Mouse (Mus musculus) heart, embryonic 14.5 days (tissue): ENCODE data around the gene Rpa1. TPM values are rescaled to one million over a fixed set of nuclear protein-coding genes. Genes with fewer than 3 reads are reported as not detected.

Experiments used
- ATAC-seq: fragments of 200-750 bp; cut with Nextera tagmentation; 2 replicates; pipeline ENCODE4 v1.8.0; 2017; ENCODE audit warnings: low read depth, moderate TSS enrichment; ENCODE audit not compliant: insufficient number of reproducible peaks, insufficient read depth, low FRiP score
- H3K27ac ChIP-seq, 2 experiments: fragments of 200-500 bp in 1 of 2; fragments of 300-500 bp in 1 of 2; sonication (generic) in 1 of 2; replicated peaks in 1 of 2; 2 replicates each; pipeline ENCODE4 v1.5.1; 2012 to 2014; ENCODE audit warnings: low read depth in 2 of 2, low read length in 2 of 2, control low read depth in 1 of 2, mild to moderate bottlenecking in 1 of 2, mixed read lengths in 1 of 2; ENCODE audit not compliant: control insufficient read depth in 1 of 2, insufficient read depth in 1 of 2
- H3K27me3 ChIP-seq: fragments of 300-500 bp; sonication (generic); 2 replicates; pipeline ENCODE4 v1.6.1; 2014; ENCODE audit warnings: mild to moderate bottlenecking, low read length, control low read depth; ENCODE audit not compliant: control insufficient read depth, insufficient read depth
- H3K36me3 ChIP-seq: fragments of 300-500 bp; sonication (generic); 2 replicates; pipeline ENCODE4 v1.6.1; 2014; ENCODE audit warnings: mild to moderate bottlenecking, control low read depth, low read length, mixed read lengths; ENCODE audit not compliant: control insufficient read depth, insufficient read depth
- H3K4me1 ChIP-seq, 2 experiments: fragments of 200-500 bp in 1 of 2; fragments of 300-500 bp in 1 of 2; sonication (generic) in 1 of 2; 2 replicates each; pipeline ENCODE4 v1.6.1; 2012 to 2014; ENCODE audit warnings: low read length in 2 of 2, control low read depth in 1 of 2, mixed read lengths in 1 of 2; ENCODE audit not compliant: control insufficient read depth in 2 of 2, insufficient read depth in 2 of 2
- H3K4me2 ChIP-seq: fragments of 300-500 bp; sonication (generic); 2 replicates; pipeline ENCODE4 v1.6.1; 2014; ENCODE audit warnings: mild to moderate bottlenecking, low read length
- H3K4me3 ChIP-seq, 2 experiments: fragments of 200-500 bp in 1 of 2; fragments of 300-500 bp in 1 of 2; sonication (generic) in 1 of 2; 2 replicates each; pipeline ENCODE4 v1.5.1; 2012 to 2014; ENCODE audit warnings: low read length in 2 of 2, mild to moderate bottlenecking in 2 of 2, control low read depth in 1 of 2, low read depth in 1 of 2, moderate library complexity in 1 of 2; ENCODE audit not compliant: control insufficient read depth in 1 of 2, insufficient read depth in 1 of 2
- H3K9ac ChIP-seq: fragments of 300-500 bp; sonication (generic); 2 replicates; pipeline ENCODE4 v1.6.1; 2014; ENCODE audit warnings: mild to moderate bottlenecking, low read length
- H3K9me3 ChIP-seq: fragments of 300-500 bp; sonication (generic); 2 replicates; pipeline ENCODE4 v1.6.1; 2016; ENCODE audit warnings: low read length, control low read depth; ENCODE audit not compliant: control insufficient read depth
- WGBS: fragments of 180-500 bp; shearing (Covaris S2); extraction: QIAGEN DNeasy Blood & Tissue Kit; methylation state at CpG from one replicate; pipeline ENCODE4 v1.1.7; 2014; 5-methylcytosine and 5-hydroxymethylcytosine counted together
- polyA plus RNA-seq: library from polyadenylated mRNA; unstranded; fragments of >200 nt; fragmentation: Nextera tagmentation; extraction: Ambion mirVana; gene quantifications from 2 replicates; pipeline ENCODE4 v1.2.1, GENCODE M21; 2014

Rpa1 gene
- polyA plus RNA-seq, 1 experiment from 2014 or later, result 82.8 TPM

DNA sequence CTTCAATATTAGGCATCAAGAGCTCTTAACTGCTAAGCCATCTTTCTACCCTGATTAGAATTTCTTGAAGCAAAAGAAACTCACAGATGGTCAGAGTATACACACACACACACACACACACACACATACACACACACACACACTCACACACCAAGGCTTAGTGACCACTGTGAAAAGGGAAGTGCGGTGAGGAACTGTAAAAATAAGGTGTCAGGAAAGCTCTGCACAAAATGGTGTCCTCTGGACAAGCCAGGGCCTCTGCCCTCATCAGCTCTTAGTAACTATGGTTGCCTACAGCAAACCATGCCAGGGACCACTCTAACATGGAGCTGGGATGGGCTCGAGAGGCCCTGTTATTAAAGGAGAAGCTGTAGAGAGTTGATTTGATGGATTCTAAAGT, 23.7 kb downstream of the Rpa1 start:
- no peak overlapping the region for H3K4me3 ChIP-seq
- H3K4me1 ChIP-seq, result peaks cover 0 to 6% of the 10 kb centered on the region in 2 experiments; a peak in 1 of 4 replicates
- 96% methylated on average over 2 of the region's 2 CpGs for WGBS
- H3K9ac ChIP-seq, result no peak overlapping the region
- no peaks in the 10 kb centered on the region for H3K9me3 ChIP-seq
- H3K36me3 ChIP-seq, result peaks cover 19% of the 10 kb centered on the region
- ATAC-seq, result no peak
- no peak overlapping the region for H3K4me2 ChIP-seq
- no peak overlapping the region for H3K27ac ChIP-seq
- H3K27me3 ChIP-seq, result no peaks in the 10 kb centered on the region

DNA sequence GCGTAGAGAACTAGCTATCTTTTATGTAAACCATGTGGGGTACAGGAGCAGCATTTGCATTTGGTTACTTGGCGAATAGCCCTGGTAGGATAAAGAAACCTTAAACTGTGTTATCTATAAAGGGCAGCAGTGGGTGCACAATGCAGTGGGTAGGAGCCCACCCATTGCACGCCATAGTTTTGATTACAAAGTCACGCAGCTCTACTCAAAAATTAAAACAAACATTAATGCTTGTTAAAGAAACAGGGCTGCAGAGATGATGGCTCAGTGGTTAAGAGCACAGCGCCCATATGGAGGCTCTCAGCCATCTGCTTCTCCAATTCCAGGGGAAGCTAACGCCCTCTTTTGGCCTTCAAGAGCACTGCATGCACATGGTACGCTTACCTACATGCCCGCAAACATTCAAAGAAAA, 24.8 kb downstream of the Rpa1 start:
- no peak for ATAC-seq
- H3K27me3 ChIP-seq, result no peaks in the 10 kb centered on the region
- H3K27ac ChIP-seq, result no peak overlapping the region
- H3K9ac ChIP-seq, result no peak overlapping the region
- no peak overlapping the region for H3K4me2 ChIP-seq
- peaks cover 19% of the 10 kb centered on the region for H3K36me3 ChIP-seq
- peaks cover 0 to 6% of the 10 kb centered on the region in 2 experiments; a peak in 1 of 4 replicates for H3K4me1 ChIP-seq
- H3K9me3 ChIP-seq, result no peaks in the 10 kb centered on the region
- no peak overlapping the region for H3K4me3 ChIP-seq
- WGBS, result 81% methylated on average over 8 of the region's 8 CpGs

DNA sequence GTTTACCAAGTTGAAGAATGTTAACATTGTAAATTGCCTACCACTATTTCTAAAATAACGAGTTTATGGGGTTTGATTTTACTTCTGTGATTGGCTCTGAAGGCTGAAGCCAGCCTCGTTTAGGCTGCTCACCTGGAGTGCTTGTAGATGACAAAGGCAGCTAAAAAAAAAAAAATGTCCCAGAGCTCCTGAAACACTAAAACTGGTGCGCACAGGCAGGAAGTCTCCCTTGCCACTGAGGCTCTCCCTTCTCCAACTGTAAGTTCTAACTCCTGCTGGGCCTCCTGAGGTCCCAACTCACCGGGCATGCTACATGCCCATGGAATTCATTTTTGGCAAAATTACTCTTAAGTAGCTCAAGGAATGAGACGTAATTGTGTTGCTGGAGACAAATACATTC, 28.9 kb downstream of the Rpa1 start:
- no peak for ATAC-seq
- Histone ChIP-seq H3K9ac (no peak overlapping the region), H3K4me3 (no peak overlapping the region), H3K27ac (no peak overlapping the region), H3K4me1 (no peaks in the 10 kb centered on the region), H3K4me2 (no peak overlapping the region), H3K27me3 (no peaks in the 10 kb centered on the region), H3K9me3 (no peaks in the 10 kb centered on the region), H3K36me3 (peaks cover 40% of the 10 kb centered on the region)
- WGBS, result 72% methylated on average over 5 of the region's 5 CpGs

DNA sequence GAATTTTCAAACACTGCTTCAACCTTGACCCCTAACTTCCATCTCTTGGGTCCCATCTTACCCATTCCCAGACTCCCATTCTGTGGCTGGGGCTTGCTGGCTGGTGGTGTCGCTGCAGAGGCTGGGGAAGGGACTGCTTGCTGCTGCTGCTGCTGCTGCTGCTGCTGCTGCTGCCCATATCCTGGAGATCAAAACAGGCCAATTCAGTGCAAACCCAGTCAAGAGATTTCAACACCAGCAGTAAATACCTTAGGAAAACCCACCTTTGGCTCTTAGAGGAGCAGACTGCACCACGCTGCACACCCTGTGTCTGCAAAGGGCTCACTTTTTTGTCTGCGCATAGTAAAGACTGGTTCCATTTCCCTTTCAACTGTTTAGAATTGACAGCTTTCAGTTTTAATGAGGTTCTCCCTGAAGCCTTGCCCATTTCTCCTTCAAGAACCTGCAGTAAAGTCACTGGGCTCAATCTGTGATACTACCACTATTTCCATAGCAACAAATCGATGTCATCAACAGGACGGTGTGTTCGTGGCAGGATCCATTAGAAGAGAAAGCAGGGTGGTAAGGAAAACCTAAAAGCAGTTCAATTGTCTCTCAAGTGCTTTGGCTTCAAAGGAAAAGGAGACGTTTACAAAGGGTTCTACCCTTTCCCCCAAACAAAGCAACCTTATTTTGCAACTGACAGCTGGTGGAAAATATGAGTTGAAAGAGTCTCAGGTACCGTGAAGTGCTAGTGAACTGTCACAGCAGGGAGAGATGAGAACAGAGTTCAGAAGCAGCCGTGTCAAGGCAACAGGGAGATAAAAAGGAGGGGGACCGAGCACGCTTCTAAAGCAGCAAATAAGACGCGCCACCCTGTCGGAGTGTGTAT, 29.5 kb downstream of the Rpa1 start:
- Histone ChIP-seq H3K4me2 (no peak overlapping the region), H3K27me3 (no peaks in the 10 kb centered on the region), H3K36me3 (peaks cover 47% of the 10 kb centered on the region), H3K9ac (no peak overlapping the region), H3K4me1 (no peaks in the 10 kb centered on the region), H3K9me3 (no peaks in the 10 kb centered on the region), H3K27ac (no peak overlapping the region), H3K4me3 (no peak overlapping the region)
- no peak for ATAC-seq
- WGBS, result 70% methylated on average over 14 of the region's 14 CpGs

DNA sequence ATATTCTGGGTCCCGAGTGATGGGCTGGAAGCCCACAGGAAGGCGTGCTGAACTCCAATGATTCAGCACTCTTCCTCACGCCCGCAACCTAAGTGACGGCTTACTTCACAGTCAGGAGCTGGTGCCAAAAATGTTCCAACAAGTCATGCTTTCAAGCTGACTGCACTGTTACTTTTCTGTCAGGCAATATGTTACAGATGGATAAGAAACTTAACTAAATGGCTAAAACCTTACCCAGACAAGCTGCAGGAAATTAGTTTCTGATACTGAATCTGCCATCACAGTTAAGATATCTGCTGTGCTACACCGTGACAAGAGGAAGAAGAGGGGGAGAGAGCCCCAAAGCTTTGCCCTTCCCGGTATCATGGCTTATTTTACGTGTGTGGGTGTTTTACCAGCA, 34.3 kb downstream of the Rpa1 start:
- no peak overlapping the region for H3K27ac ChIP-seq
- H3K4me1 ChIP-seq, result no peaks in the 10 kb centered on the region
- peaks cover 91% of the 10 kb centered on the region for H3K36me3 ChIP-seq
- H3K4me3 ChIP-seq, result no peak overlapping the region
- no peak for ATAC-seq
- WGBS, result 80% methylated on average over 8 of the region's 8 CpGs
- H3K27me3 ChIP-seq, result no peaks in the 10 kb centered on the region
- no peak overlapping the region for H3K4me2 ChIP-seq
- H3K9ac ChIP-seq, result no peak overlapping the region
- no peaks in the 10 kb centered on the region for H3K9me3 ChIP-seq

DNA sequence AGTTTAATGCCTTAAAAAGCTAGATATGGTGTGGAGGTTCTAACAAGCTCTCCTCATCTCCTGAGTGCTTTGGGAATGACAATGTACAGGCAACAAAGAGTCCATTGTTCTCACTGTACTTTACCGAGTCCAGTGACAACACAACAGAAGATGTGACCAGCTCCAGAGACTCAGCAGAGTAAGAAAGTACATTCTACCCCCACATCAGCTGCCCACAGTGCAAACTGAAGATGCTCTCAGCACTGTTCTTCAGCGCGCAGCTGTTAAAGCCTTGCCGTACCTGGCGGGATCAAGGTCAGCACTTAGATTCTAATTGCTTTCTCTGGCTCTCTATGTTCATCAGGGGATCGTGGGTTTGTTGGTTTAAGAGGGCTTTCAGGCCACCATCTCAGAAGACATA, 36.4 kb downstream of the Rpa1 start:
- no peaks in the 10 kb centered on the region for H3K27me3 ChIP-seq
- no peaks in the 10 kb centered on the region for H3K9me3 ChIP-seq
- no peak overlapping the region for H3K4me2 ChIP-seq
- ATAC-seq, result no peak
- H3K27ac ChIP-seq, result no peak overlapping the region
- no peaks in the 10 kb centered on the region for H3K4me1 ChIP-seq
- H3K36me3 ChIP-seq, result peaks cover 93% of the 10 kb centered on the region
- H3K4me3 ChIP-seq, result no peak overlapping the region
- H3K9ac ChIP-seq, result no peak overlapping the region
- 81% methylated on average over 6 of the region's 6 CpGs for WGBS

DNA sequence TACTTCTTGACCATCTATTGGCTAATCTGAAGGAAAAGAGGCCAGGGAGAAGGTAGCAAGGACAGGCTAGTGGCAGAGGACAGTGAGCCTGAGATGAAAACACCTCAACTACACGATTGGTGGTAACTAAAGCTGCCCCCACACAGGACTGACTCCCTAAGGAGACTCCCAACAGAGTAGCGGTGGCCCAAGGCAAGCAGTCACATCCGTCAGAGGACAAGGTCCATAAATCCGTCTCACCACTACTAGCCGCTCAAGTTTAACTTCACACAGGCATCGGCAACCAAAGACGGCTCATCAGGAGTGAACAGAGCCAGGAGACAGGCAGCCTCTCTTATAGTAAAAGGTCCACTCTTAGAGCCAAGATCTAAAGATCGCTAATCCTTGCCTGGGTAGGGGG, 37.3 kb downstream of the Rpa1 start:
- Histone ChIP-seq H3K9ac (no peak overlapping the region), H3K36me3 (peaks cover 93% of the 10 kb centered on the region), H3K4me3 (no peak overlapping the region), H3K27ac (no peak overlapping the region), H3K4me1 (no peaks in the 10 kb centered on the region), H3K4me2 (no peak overlapping the region), H3K27me3 (no peaks in the 10 kb centered on the region), H3K9me3 (no peaks in the 10 kb centered on the region)
- ATAC-seq, result no peak
- WGBS, result 88% methylated on average over 8 of the region's 8 CpGs

DNA sequence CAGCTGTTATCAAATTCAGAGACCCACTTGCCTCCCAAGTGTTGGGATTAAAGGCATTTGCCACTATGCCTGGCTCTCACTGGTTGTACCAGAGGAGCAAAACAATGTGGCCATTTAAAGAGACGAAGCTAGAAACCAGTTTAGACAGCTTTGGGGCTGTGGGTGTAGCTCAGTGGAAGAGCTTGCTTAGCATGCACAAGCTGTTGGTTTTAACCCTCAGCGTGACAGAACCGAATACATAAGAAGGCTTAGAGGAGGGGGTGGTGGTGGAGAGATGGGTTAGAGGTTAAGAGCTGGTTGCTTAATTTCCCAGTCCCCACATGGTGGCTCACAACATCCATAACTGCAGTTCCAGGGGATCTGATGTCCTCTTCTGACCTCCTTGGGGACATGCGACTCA, 39.5 kb downstream of the Rpa1 start:
- no peak for ATAC-seq
- Histone ChIP-seq H3K4me2 (no peak overlapping the region), H3K27ac (no peak overlapping the region), H3K4me1 (no peaks in the 10 kb centered on the region), H3K9me3 (no peaks in the 10 kb centered on the region), H3K27me3 (no peaks in the 10 kb centered on the region), H3K36me3 (peaks cover 91% of the 10 kb centered on the region), H3K9ac (no peak overlapping the region), H3K4me3 (no peak overlapping the region)
- 81% methylated on average over 4 of the region's 4 CpGs for WGBS
